Mouse (Mus musculus) kidney, embryonic 14.5 days (tissue): ENCODE results near the gene Kif24. TPM values are rescaled to one million over a fixed set of nuclear protein-coding genes. Genes with fewer than 3 reads are reported as not detected.

Source experiments
- ATAC-seq: fragments of 200-750 bp; cut with Nextera tagmentation; 2 replicates; pipeline ENCODE4 v1.8.0; 2017; ENCODE audit warnings: moderate number of reproducible peaks, mild to moderate bottlenecking, moderate TSS enrichment, moderate library complexity; ENCODE audit not compliant: low FRiP score, low TSS enrichment
- H3K27ac ChIP-seq: fragments of 300-500 bp; sonication (generic); 2 replicates; pipeline ENCODE4 v1.5.1; 2014; ENCODE audit warnings: low read depth, mild to moderate bottlenecking, low read length, moderate library complexity, mixed read lengths
- H3K27me3 ChIP-seq: fragments of 300-500 bp; sonication (generic); 2 replicates; pipeline ENCODE4 v1.6.1; 2014; ENCODE audit warnings: mild to moderate bottlenecking, low read length; ENCODE audit not compliant: control insufficient read depth, insufficient read depth
- H3K36me3 ChIP-seq: fragments of 300-500 bp; sonication (generic); 2 replicates; pipeline ENCODE4 v1.6.1; 2014; ENCODE audit warnings: low read length, mixed read lengths; ENCODE audit not compliant: control insufficient read depth, insufficient read depth
- H3K4me1 ChIP-seq: fragments of 300-500 bp; sonication (generic); 2 replicates; pipeline ENCODE4 v1.6.1; 2014; ENCODE audit warnings: low read length, mixed read lengths; ENCODE audit not compliant: control insufficient read depth, insufficient read depth
- H3K4me2 ChIP-seq: fragments of 300-500 bp; sonication (generic); replicated peaks from 2 replicates; pipeline ENCODE4 v1.6.1; 2014; ENCODE audit warnings: low read depth, mild to moderate bottlenecking, low read length
- H3K4me3 ChIP-seq: fragments of 300-500 bp; sonication (generic); 2 replicates; pipeline ENCODE4 v1.5.1; 2014; ENCODE audit warnings: mild to moderate bottlenecking, low read length
- H3K9ac ChIP-seq: fragments of 300-500 bp; sonication (generic); 2 replicates; pipeline ENCODE4 v1.6.1; 2014; ENCODE audit warnings: low read depth, mild to moderate bottlenecking, low read length, moderate library complexity
- H3K9me3 ChIP-seq: fragments of 300-500 bp; sonication (generic); 2 replicates; pipeline ENCODE4 v1.6.1; 2016; ENCODE audit warnings: low read length; ENCODE audit not compliant: control insufficient read depth
- WGBS: fragments of 180-500 bp; shearing (Covaris S2); extraction: QIAGEN DNeasy Blood & Tissue Kit; methylation state at CpG from one replicate; pipeline ENCODE4 v1.1.7; 2014; 5-methylcytosine and 5-hydroxymethylcytosine counted together
- polyA plus RNA-seq: library from polyadenylated mRNA; unstranded; fragments of >200 nt; fragmentation: Nextera tagmentation; extraction: Ambion mirVana; gene quantifications from 2 replicates; pipeline ENCODE4 v1.2.1, GENCODE M21; 2014

The Kif24 gene
- polyA plus RNA-seq, 1 experiment from 2014 or later, result 8.5 TPM

DNA sequence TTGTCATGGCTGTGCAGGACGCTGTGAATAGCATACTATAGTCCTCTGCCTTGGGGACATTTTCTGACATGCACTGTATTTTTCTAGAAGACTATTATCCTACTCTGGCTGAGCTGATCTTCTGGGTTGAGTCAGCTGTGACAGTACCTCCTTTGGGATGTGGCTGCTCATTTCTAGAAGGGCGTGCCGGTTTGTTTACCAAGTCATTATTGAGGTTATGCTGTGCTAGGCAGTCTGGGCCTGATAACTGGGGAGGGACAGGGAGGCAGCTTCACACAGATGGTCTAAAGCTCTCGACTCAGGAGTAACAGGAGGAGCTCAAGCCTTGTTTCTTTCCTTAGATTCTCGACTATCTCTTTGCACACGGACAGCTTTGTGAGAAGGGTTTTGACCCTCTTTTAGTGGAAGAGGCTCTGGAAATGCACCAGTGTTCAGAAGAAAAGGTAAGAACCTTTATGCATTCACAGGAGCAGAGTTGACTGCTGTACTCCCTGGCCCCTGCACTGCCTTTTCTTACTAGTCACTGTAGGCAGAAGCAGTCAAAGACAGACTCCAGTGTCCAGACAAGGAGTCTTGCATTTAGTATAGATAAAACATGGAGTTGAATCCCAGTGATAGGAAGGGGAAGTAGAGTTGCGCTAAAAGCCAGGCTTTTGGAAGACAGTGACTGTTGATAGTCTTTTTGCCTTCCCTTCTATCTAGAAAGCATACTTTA lies 76.8 kb downstream of the Kif24 start:
- H3K9me3 ChIP-seq, result no peaks in the 10 kb centered on the region
- ATAC-seq, result no peak; the same call in 1 of the 2 replicates
- 81% methylated on average over 7 of the region's 7 CpGs for WGBS
- no peak overlapping the region for H3K9ac ChIP-seq
- H3K36me3 ChIP-seq, result peaks cover 69% of the 10 kb centered on the region
- no peak overlapping the region for H3K4me3 ChIP-seq
- no peaks in the 10 kb centered on the region for H3K27me3 ChIP-seq
- no peak overlapping the region for H3K4me2 ChIP-seq
- no peaks in the 10 kb centered on the region for H3K4me1 ChIP-seq
- H3K27ac ChIP-seq, result no peak overlapping the region

- Histone ChIP-seq H3K27me3 (no peaks in the 10 kb centered on the region), H3K4me3 (no peak overlapping the region), H3K4me2 (no peak overlapping the region), H3K27ac (no peak overlapping the region), H3K4me1 (no peaks in the 10 kb centered on the region), H3K36me3 (peaks cover 65% of the 10 kb centered on the region), H3K9ac (no peak overlapping the region), H3K9me3 (no peaks in the 10 kb centered on the region)
- no peak for ATAC-seq
- WGBS, result 92% methylated on average over 1 of the region's 1 CpGs
Measured at GRCm38 (mm10) chr4:41386412-41386975, 78.2 kb downstream of the Kif24 start.

GRCm38 (mm10) chr4:41381213-41381950 lies 83.3 kb downstream of the Kif24 start:
- Histone ChIP-seq H3K36me3 (peaks cover 64% of the 10 kb centered on the region), H3K9ac (no peak overlapping the region)
- WGBS, result 94% methylated on average over 5 of the region's 5 CpGs

DNA sequence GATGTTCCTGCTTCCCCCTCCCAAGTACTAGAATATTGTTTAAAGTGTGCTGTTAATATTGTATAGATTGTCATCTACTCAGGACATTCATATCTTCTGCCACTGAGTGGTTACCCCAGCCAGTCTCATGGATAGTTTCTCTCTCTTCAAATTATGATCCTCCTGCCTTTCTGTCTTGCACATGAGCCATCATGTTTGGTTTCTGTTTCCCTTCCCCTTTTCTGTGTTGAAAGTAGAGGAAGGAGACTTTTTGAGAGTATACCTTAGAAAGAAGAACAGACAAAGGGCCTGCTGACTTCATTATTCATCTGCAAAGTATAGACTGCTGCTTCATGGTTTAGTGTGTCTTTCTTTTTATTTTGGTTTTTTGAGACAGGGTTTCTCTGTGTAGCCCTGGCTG lies 87.1 kb downstream of the Kif24 start:
- Histone ChIP-seq H3K4me1 (no peaks in the 10 kb centered on the region), H3K4me3 (no peak overlapping the region), H3K9ac (no peak overlapping the region), H3K4me2 (no peak overlapping the region), H3K27ac (no peak overlapping the region), H3K27me3 (no peaks in the 10 kb centered on the region), H3K9me3 (no peaks in the 10 kb centered on the region), H3K36me3 (peaks cover 61% of the 10 kb centered on the region)
- no peak for ATAC-seq

More at GRCm38 (mm10) chr4:41381213-41381950, 83.3 kb downstream of the Kif24 start:
- no peak overlapping the region for H3K4me2 ChIP-seq
- no peak overlapping the region for H3K27ac ChIP-seq
- H3K9me3 ChIP-seq, result no peaks in the 10 kb centered on the region
- ATAC-seq, result no peak
- no peak overlapping the region for H3K4me3 ChIP-seq
- no peaks in the 10 kb centered on the region for H3K4me1 ChIP-seq
- H3K27me3 ChIP-seq, result no peaks in the 10 kb centered on the region

- Histone ChIP-seq H3K27me3 (no peaks in the 10 kb centered on the region), H3K9me3 (no peaks in the 10 kb centered on the region), H3K4me2 (no peak overlapping the region), H3K27ac (no peak overlapping the region), H3K36me3 (peaks cover 43% of the 10 kb centered on the region), H3K4me1 (no peaks in the 10 kb centered on the region), H3K9ac (no peak overlapping the region), H3K4me3 (no peak overlapping the region)
- ATAC-seq, result no peak
- 92% methylated on average over 9 of the region's 9 CpGs for WGBS
Measured at GRCm38 (mm10) chr4:41369702-41370437, 94.8 kb downstream of the Kif24 start.

- Histone ChIP-seq H3K4me3 (no peak overlapping the region), H3K9me3 (no peaks in the 10 kb centered on the region), H3K4me2 (no peak overlapping the region), H3K27ac (no peak overlapping the region), H3K27me3 (no peaks in the 10 kb centered on the region), H3K4me1 (no peaks in the 10 kb centered on the region), H3K9ac (no peak overlapping the region), H3K36me3 (peaks cover 35% of the 10 kb centered on the region)
- WGBS, result 83% methylated on average over 4 of the region's 4 CpGs
- ATAC-seq, result no peak
Measured at GRCm38 (mm10) chr4:41368198-41368597, 96.5 kb downstream of the Kif24 start.

GRCm38 (mm10) chr4:41361059-41361458 lies 103.6 kb downstream of the Kif24 start:
- H3K9me3 ChIP-seq, result no peaks in the 10 kb centered on the region
- 90% methylated on average over 3 of the region's 3 CpGs for WGBS
- H3K9ac ChIP-seq, result no peak overlapping the region
- no peak overlapping the region for H3K4me2 ChIP-seq
- no peaks in the 10 kb centered on the region for H3K27me3 ChIP-seq
- no peak for ATAC-seq
- no peaks in the 10 kb centered on the region for H3K4me1 ChIP-seq
- no peaks in the 10 kb centered on the region for H3K36me3 ChIP-seq
- H3K4me3 ChIP-seq, result no peak overlapping the region
- H3K27ac ChIP-seq, result no peak overlapping the region

DNA sequence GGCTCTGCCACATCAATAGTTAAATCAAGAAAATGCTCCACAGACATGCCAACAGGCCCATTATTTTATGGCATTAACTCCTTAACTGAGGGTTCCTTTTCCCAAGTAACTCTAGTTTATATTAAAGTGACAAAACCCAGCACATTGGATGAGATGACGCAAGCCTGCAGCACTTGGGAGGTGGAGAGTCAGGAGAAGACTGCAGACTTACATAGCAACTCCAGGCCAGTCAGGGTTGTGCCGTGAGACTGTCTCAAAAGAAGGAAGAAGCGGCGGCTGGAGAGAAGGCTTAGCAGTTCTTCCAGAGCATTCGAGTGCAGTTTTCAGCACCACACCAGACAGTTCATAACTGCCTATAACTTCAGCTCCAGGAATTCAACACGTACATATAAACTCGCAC lies 105.3 kb downstream of the Kif24 start:
- H3K9me3 ChIP-seq, result no peaks in the 10 kb centered on the region
- H3K4me2 ChIP-seq, result no peak overlapping the region
- no peak overlapping the region for H3K9ac ChIP-seq
- no peak overlapping the region for H3K4me3 ChIP-seq
- ATAC-seq, result no peak
- no peak overlapping the region for H3K27ac ChIP-seq
- WGBS, result 96% methylated on average over 7 of the region's 7 CpGs
- no peaks in the 10 kb centered on the region for H3K4me1 ChIP-seq
- no peaks in the 10 kb centered on the region; the same call in 1 of the 2 replicates for H3K36me3 ChIP-seq
- no peaks in the 10 kb centered on the region for H3K27me3 ChIP-seq
